Mouse (Mus musculus) heart, embryonic 13.5 days (tissue): Measurements from ENCODE around the gene Zfp446. TPM values are rescaled to one million over a fixed set of nuclear protein-coding genes. Genes with fewer than 3 reads are reported as not detected.

Experiments used
- ATAC-seq: fragments of 200-750 bp; cut with Nextera tagmentation; 2 replicates; pipeline ENCODE4 v1.8.0; 2017; ENCODE audit warnings: moderate TSS enrichment; ENCODE audit not compliant: insufficient number of reproducible peaks, low FRiP score, low TSS enrichment; ENCODE audit errors: extremely low read depth
- H3K27ac ChIP-seq: fragments of 300-500 bp; sonication (generic); replicated peaks from 2 replicates; pipeline ENCODE4 v1.5.1; 2015; ENCODE audit warnings: moderate library complexity, mild to moderate bottlenecking, inconsistent platforms
- H3K27me3 ChIP-seq: fragments of 300-500 bp; sonication (generic); replicated peaks from 2 replicates; pipeline ENCODE4 v1.6.1; 2015; ENCODE audit warnings: mild to moderate bottlenecking, inconsistent platforms
- H3K36me3 ChIP-seq: fragments of 300-500 bp; sonication (generic); 2 replicates; pipeline ENCODE4 v1.6.1; 2015; ENCODE audit warnings: mild to moderate bottlenecking, inconsistent platforms
- H3K4me1 ChIP-seq: fragments of 300-500 bp; sonication (generic); 2 replicates; pipeline ENCODE4 v1.6.1; 2015; ENCODE audit warnings: inconsistent platforms
- H3K4me2 ChIP-seq: fragments of 300-500 bp; sonication (generic); 2 replicates; pipeline ENCODE4 v1.6.1; 2015; ENCODE audit warnings: inconsistent platforms, mild to moderate bottlenecking, moderate library complexity
- H3K4me3 ChIP-seq: fragments of 300-500 bp; sonication (generic); 2 replicates; pipeline ENCODE4 v1.5.1; 2015; ENCODE audit warnings: moderate library complexity, mild to moderate bottlenecking, inconsistent platforms
- H3K9ac ChIP-seq: fragments of 300-500 bp; sonication (generic); 2 replicates; pipeline ENCODE4 v1.6.1; 2015; ENCODE audit warnings: inconsistent platforms, mild to moderate bottlenecking, moderate library complexity
- H3K9me3 ChIP-seq: fragments of 300-500 bp; sonication (generic); 2 replicates; pipeline ENCODE4 v1.6.1; 2016; ENCODE audit warnings: inconsistent platforms
- WGBS: fragments of 180-500 bp; shearing (Covaris S2); methylation state at CpG from one replicate; pipeline ENCODE4 v1.1.7; 2015; ENCODE audit warnings: mixed read lengths; 5-methylcytosine and 5-hydroxymethylcytosine counted together
- polyA plus RNA-seq: library from polyadenylated mRNA; unstranded; fragments of >200 nt; fragmentation: Nextera tagmentation; extraction: Ambion mirVana; gene quantifications from 2 replicates; pipeline ENCODE4 v1.2.1, GENCODE M21; 2015

The Zfp446 gene
- polyA plus RNA-seq, 1 experiment from 2014 or later = 6.1 TPM

DNA sequence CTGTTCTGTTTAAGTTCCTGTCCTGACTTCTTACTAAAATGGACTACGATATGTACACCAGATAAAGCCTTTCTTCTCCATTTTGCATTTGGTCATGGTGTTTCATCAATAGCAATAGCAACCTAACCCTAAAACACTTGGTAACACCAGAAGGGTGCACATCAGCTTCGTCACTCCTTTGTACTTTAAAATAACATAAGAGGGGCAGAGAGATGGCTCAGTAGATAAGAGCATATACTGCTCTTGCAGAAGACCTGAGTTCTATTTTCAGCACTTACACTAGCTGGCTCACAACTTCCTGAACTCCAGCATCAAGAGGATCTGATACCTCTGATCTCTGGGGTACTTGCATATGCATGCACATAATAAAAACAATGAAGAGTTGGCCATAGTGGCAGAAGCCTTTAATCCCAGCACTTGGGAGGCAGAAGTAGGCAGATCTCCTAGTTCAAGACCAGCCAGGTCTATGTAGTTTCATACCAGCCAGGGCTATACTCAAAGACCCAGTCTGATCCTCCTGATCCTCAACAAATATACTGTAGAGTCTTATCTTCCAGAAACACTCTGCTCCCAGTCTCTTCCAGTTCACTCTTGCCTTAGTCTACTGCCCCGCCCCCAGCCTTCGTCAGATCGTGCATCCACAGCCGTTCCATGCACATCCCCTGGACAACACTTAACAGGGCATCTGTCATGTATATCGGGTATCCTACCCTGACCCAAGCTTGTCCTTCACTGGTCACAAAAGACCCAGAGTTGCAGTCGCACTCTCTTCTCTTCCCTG is 10.0 kb downstream of the Zfp446 start:
- H3K27me3 ChIP-seq = no peaks in the 10 kb centered on the region; the same call in 1 of the 2 replicates
- no peak overlapping the region for H3K9ac ChIP-seq
- no peak for ATAC-seq
- H3K36me3 ChIP-seq = 0 out of 2 replicates have a peak, but pooled peaks cover 2% of the 10 kb centered on the region
- H3K4me3 ChIP-seq = no peak overlapping the region
- no peaks in the 10 kb centered on the region for H3K4me1 ChIP-seq
- H3K4me2 ChIP-seq = no peak overlapping the region
- no peak overlapping the region for H3K27ac ChIP-seq
- H3K9me3 ChIP-seq = no peaks in the 10 kb centered on the region
- 69% methylated on average over 8 of the region's 8 CpGs for WGBS

DNA sequence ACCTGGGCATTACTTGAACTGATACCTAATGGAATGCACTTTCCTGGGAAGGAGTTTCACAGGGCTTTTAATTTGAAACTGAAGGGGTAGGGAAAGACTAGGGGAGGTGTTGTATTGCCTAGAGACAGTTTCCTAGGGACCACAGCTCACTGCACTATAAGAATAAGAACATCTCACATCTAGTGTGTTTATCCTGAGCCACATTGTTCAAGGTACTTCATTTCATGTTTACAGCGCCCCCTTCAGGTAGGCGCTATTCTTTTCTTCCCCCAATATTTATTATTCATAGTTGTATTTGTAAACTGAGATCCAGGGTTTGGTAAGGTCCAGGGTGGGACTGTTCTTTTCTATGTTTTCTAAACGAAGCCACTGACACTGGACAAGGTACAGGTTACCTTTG is 14.6 kb downstream of the Zfp446 start:
- WGBS = 6% methylated on average over 3 of the region's 3 CpGs
- no peaks in the 10 kb centered on the region for H3K9me3 ChIP-seq
- H3K4me2 ChIP-seq = no peak overlapping the region
- no peak for ATAC-seq
- H3K27ac ChIP-seq = no peak overlapping the region
- H3K27me3 ChIP-seq = no peaks in the 10 kb centered on the region; the same call in 1 of the 2 replicates
- no peak overlapping the region for H3K9ac ChIP-seq
- no peaks in the 10 kb centered on the region for H3K36me3 ChIP-seq
- H3K4me1 ChIP-seq = no peaks in the 10 kb centered on the region
- H3K4me3 ChIP-seq = no peak overlapping the region

- Histone ChIP-seq H3K27me3 (no peaks in the 10 kb centered on the region; the same call in 1 of the 2 replicates), H3K27ac (no peak overlapping the region), H3K9me3 (no peaks in the 10 kb centered on the region), H3K36me3 (no peaks in the 10 kb centered on the region), H3K9ac (no peak overlapping the region), H3K4me1 (no peaks in the 10 kb centered on the region), H3K4me2 (no peak overlapping the region), H3K4me3 (no peak overlapping the region)
- 78% methylated on average over 10 of the region's 10 CpGs for WGBS
- ATAC-seq = no peak
These were observed 15.5 kb downstream of the Zfp446 start for GRCm38 (mm10) chr7:12993148-12993547.

DNA sequence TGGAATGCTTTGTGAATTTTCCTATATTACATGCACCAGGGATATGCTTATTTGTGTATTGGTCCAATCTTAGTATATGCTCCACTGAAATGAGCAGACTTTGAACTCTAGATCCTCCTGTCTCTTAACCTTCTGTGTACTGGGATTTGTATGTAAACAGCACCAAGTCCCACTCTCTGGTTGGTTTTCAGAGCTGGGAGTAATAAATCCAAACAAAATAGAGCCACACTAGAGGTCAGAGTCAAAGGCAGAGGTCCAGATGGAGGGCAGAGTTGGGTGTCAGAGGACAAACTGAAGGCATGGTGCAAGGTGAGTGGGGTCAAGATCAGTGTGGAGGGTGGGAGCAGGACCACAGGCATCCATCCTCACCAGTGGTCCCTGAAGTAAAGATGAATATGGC is 18.2 kb downstream of the Zfp446 start:
- H3K27ac ChIP-seq = no peak overlapping the region
- H3K4me3 ChIP-seq = no peak overlapping the region
- no peaks in the 10 kb centered on the region; the same call in 1 of the 2 replicates for H3K27me3 ChIP-seq
- no peak overlapping the region for H3K9ac ChIP-seq
- H3K9me3 ChIP-seq = no peaks in the 10 kb centered on the region
- ATAC-seq = no peak
- H3K4me2 ChIP-seq = no peak overlapping the region
- H3K36me3 ChIP-seq = no peaks in the 10 kb centered on the region
- H3K4me1 ChIP-seq = no peaks in the 10 kb centered on the region

DNA sequence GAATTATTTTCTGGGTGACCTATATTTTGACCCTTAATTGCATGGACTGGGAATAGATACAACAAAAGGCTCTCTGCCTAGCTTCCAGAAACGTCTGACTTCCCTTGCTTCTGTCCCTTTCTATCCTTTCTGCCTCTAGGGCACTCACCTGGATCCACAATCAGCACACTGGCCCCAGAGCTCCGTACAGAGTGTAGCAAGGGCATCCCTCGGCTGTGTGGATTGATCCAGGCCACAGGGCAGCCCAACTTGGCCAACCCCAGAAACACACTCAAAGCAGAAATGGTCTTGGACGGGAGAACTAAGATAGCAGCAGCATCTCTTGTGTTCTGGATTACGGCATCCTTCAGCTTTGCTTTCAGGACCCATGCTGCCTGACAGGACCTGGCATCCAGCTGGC is 19.6 kb downstream of the Zfp446 start:
- ATAC-seq = no peak

GRCm38 (mm10) chr7:12998053-12998452 is 20.4 kb downstream of the Zfp446 start, which contains the start of gene Slc27a5:
Gene Slc27a5, minus strand, starts transcription at chr7:12998192.
- Histone ChIP-seq H3K9me3 (no peaks in the 10 kb centered on the region), H3K27me3 (no peaks in the 10 kb centered on the region), H3K4me1 (no peaks in the 10 kb centered on the region), H3K27ac (no peak within 1 kb of the TSS), H3K4me3 (no peak within 1 kb of the TSS), H3K9ac (no peak within 1 kb of the TSS), H3K4me2 (no peak within 1 kb of the TSS), H3K36me3 (no peaks in the 10 kb centered on the region)
- WGBS = 69% methylated on average over 5 of the region's 5 CpGs
- no peak for ATAC-seq

More for the DNA sequence above, 19.6 kb downstream of the Zfp446 start:
- Histone ChIP-seq H3K36me3 (no peaks in the 10 kb centered on the region), H3K4me2 (no peak overlapping the region), H3K9ac (no peak overlapping the region), H3K9me3 (no peaks in the 10 kb centered on the region), H3K4me1 (no peaks in the 10 kb centered on the region), H3K27ac (no peak overlapping the region), H3K27me3 (no peaks in the 10 kb centered on the region), H3K4me3 (no peak overlapping the region)
- WGBS = 57% methylated on average over 5 of the region's 5 CpGs

- Histone ChIP-seq H3K36me3 (peaks cover 6% of the 10 kb centered on the region), H3K4me1 (no peaks in the 10 kb centered on the region), H3K27ac (no peak within 1 kb of the TSS), H3K27me3 (no peaks in the 10 kb centered on the region), H3K4me2 (no peak within 1 kb of the TSS), H3K9me3 (no peaks in the 10 kb centered on the region), H3K4me3 (no peak within 1 kb of the TSS), H3K9ac (no peak within 1 kb of the TSS)
- no peak for ATAC-seq
- WGBS = 66% methylated on average over 3 of the region's 3 CpGs
These were observed 21.2 kb downstream of the Zfp446 start, which contains the start of gene Trim28 for GRCm38 (mm10) chr7:12998851-12999250. Gene Trim28, plus strand, starts transcription at chr7:12999114.

DNA sequence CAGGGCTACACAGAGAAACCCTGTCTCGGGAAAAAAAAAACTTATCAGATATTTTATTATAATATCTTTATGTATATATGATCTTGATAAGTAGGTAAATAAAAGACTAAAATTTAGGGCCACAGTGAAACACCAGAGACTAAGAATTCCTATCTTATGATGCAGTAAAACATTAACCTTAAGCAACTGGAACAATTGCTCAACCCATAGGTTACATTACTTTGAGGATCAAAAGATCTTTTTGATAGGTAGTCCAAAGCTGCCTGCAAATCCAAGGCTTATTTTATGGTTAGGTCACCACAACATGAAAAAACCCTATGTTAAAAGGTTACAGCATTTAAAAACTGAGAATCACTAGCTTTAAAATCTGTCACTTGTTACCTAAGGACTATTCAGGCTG is 23.9 kb downstream of the Zfp446 start:
- H3K36me3 ChIP-seq = peaks cover 28% of the 10 kb centered on the region
- no peak overlapping the region for H3K9ac ChIP-seq
- no peaks in the 10 kb centered on the region for H3K4me1 ChIP-seq
- H3K4me3 ChIP-seq = no peak overlapping the region
- no peaks in the 10 kb centered on the region for H3K9me3 ChIP-seq
- ATAC-seq = no peak
- 63% methylated on average over 1 of the region's 1 CpGs for whole genome bisulfite sequencing
- no peaks in the 10 kb centered on the region for H3K27me3 ChIP-seq
- no peak overlapping the region for H3K27ac ChIP-seq
- no peak overlapping the region for H3K4me2 ChIP-seq

DNA sequence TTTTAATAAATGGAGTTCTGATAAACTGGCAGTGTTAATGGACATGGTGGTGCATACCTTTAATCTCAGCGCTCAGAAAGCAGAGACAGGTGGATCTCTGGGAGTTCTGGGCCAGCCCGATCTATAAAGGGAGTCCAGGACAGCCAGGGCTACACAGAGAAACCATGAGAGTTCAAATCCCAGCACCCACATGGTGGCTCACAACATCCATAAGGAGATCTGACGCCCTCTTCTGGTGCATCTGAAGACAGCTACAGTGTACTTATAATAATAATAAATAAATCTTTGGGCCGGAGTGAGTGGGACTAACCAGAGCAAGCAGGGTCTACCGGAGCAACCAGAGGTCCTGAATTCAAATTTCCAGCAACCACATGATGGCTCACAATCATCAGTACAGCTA is 25.7 kb downstream of the Zfp446 start:
- H3K27ac ChIP-seq = no peak overlapping the region
- H3K4me3 ChIP-seq = no peak overlapping the region
- H3K4me2 ChIP-seq = no peak overlapping the region
- no peak for ATAC-seq
- H3K27me3 ChIP-seq = peaks cover 16% of the 10 kb centered on the region
- WGBS = 70% methylated on average over 5 of the region's 5 CpGs
- H3K9ac ChIP-seq = no peak overlapping the region
- H3K9me3 ChIP-seq = no peaks in the 10 kb centered on the region
- peaks cover 46% of the 10 kb centered on the region for H3K36me3 ChIP-seq
- H3K4me1 ChIP-seq = peaks cover 10% of the 10 kb centered on the region; the same call in 1 of the 2 replicates

DNA sequence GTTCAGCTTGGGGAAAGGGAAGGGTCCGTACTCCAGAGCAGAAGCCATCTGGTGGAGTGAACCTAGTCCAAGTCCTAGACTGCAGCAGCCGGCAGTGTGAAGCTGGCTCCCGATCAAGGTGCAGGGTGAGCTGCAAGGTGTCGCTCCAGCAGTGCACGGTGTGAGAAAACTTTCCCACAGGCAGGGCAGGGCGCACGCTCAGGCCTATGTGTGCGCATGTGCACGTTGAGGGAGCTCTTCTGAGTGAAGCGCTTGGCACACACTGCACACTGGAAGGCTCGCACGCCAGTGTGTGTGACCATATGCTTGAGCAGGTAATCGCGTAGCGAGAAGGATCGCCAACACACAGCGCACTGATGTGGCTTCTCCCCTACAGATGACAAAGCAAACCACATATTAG is 28.4 kb downstream of the Zfp446 start:
- H3K36me3 ChIP-seq = peaks cover 47% of the 10 kb centered on the region
- 84% methylated on average over 17 of the region's 17 CpGs for WGBS
- H3K9ac ChIP-seq = no peak overlapping the region
- peaks cover 23% of the 10 kb centered on the region for H3K4me1 ChIP-seq
- no peaks in the 10 kb centered on the region for H3K9me3 ChIP-seq
- no peak overlapping the region for H3K4me3 ChIP-seq
- no peak overlapping the region for H3K27ac ChIP-seq
- H3K27me3 ChIP-seq = peaks cover 16% of the 10 kb centered on the region
- no peak overlapping the region for H3K4me2 ChIP-seq
- no peak for ATAC-seq

GRCm38 (mm10) chr7:13006531-13006930 is 28.9 kb downstream of the Zfp446 start:
- Histone ChIP-seq H3K27me3 (peaks cover 16% of the 10 kb centered on the region), H3K4me1 (peaks cover 23% of the 10 kb centered on the region), H3K9ac (no peak overlapping the region), H3K4me3 (no peak overlapping the region), H3K27ac (no peak overlapping the region), H3K9me3 (no peaks in the 10 kb centered on the region), H3K36me3 (peaks cover 47% of the 10 kb centered on the region), H3K4me2 (no peak overlapping the region)
- ATAC-seq = no peak
- 87% methylated on average over 10 of the region's 10 CpGs for WGBS
